Mouse (Mus musculus) midbrain, embryonic 15.5 days (tissue): ENCODE data around the gene Olfr1340. TPM values are rescaled to one million over a fixed set of nuclear protein-coding genes. Genes with fewer than 3 reads are reported as not detected.

Experiments used
- ATAC-seq: fragments of 200-750 bp; cut with Nextera tagmentation; replicated peaks from 2 replicates; pipeline ENCODE4 v1.8.0; 2017; ENCODE audit warnings: moderate TSS enrichment
- H3K27ac ChIP-seq: fragments of 300-500 bp; sonication (generic); 2 replicates; pipeline ENCODE4 v1.5.1; 2015; ENCODE audit warnings: mild to moderate bottlenecking, inconsistent platforms
- H3K27me3 ChIP-seq: fragments of 300-500 bp; sonication (generic); replicated peaks from 2 replicates; pipeline ENCODE4 v1.6.1; 2015; ENCODE audit warnings: inconsistent platforms
- H3K36me3 ChIP-seq: fragments of 300-500 bp; sonication (generic); replicated peaks from 2 replicates; pipeline ENCODE4 v1.6.1; 2015; ENCODE audit warnings: inconsistent platforms
- H3K4me1 ChIP-seq: fragments of 300-500 bp; sonication (generic); 2 replicates; pipeline ENCODE4 v1.6.1; 2015; ENCODE audit warnings: inconsistent platforms
- H3K4me2 ChIP-seq: fragments of 300-500 bp; sonication (generic); 2 replicates; pipeline ENCODE4 v1.6.1; 2015; ENCODE audit warnings: inconsistent platforms, mild to moderate bottlenecking, moderate library complexity
- H3K4me3 ChIP-seq: fragments of 300-500 bp; sonication (generic); 2 replicates; pipeline ENCODE4 v1.5.1; 2015; ENCODE audit warnings: mild to moderate bottlenecking, inconsistent platforms
- H3K9ac ChIP-seq: fragments of 300-500 bp; sonication (generic); 2 replicates; pipeline ENCODE4 v1.6.1; 2015; ENCODE audit warnings: mild to moderate bottlenecking, inconsistent platforms
- H3K9me3 ChIP-seq: fragments of 300-500 bp; sonication (generic); 2 replicates; pipeline ENCODE4 v1.6.1; 2016; ENCODE audit warnings: inconsistent platforms
- WGBS: fragments of 180-500 bp; shearing (Covaris S2); methylation state at CpG from one replicate; pipeline ENCODE4 v1.1.7; 2015; ENCODE audit warnings: mixed read lengths; 5-methylcytosine and 5-hydroxymethylcytosine counted together
- polyA plus RNA-seq: library from polyadenylated mRNA; unstranded; fragments of >200 nt; fragmentation: Nextera tagmentation; extraction: Ambion mirVana; gene quantifications from 2 replicates; pipeline ENCODE4 v1.2.1, GENCODE M21; 2015

Olfr1340 gene
- polyA plus RNA-seq, 1 experiment from 2014 or later: not detected

DNA sequence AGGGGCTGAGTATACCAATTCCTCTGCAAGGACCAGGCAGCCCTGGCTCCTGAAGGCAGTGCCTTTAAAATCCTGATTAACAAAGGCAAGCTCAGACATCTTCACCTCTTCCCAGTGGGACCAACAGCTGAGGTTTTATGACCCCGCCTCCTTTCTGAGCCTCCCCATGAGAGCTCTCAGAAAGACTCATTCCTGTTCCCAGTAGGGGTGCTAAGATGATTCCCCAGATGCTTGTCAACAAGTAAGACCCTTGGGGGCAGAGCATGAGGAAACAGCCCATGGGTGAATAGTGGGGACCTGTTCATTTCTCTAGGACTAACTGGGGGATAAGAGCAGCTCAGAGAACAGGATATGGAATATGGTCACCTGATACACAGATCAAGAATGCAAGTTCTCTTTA is 38.7 kb downstream of the Olfr1340 start, which contains the start of gene Olfr1338:
TSS of gene Olfr1338 (minus strand) at position 101 of the 400 bp plus-strand sequence.
- H3K27ac ChIP-seq: no peak within 1 kb of the TSS
- no peak within 1 kb of the TSS for H3K9ac ChIP-seq
- no peaks in the 10 kb centered on the region for H3K9me3 ChIP-seq
- WGBS: 95% methylated on average over 1 of the region's 1 CpGs
- H3K27me3 ChIP-seq: no peaks in the 10 kb centered on the region
- no peaks in the 10 kb centered on the region for H3K4me1 ChIP-seq
- no peak for ATAC-seq
- no peak within 1 kb of the TSS for H3K4me2 ChIP-seq
- no peak within 1 kb of the TSS for H3K4me3 ChIP-seq
- H3K36me3 ChIP-seq: no peaks in the 10 kb centered on the region

Other genes with a start within 250 kb of the Olfr1340 start
- gene Tie1, start 230.1 kb upstream of the Olfr1340 start, polyA plus RNA-seq: 16.8 and 17.1 TPM in 2 replicates
- gene 2610528J11Rik, start 193.1 kb upstream of the Olfr1340 start, polyA plus RNA-seq: 0.18 TPM in 1 of 2 replicates, not detected in the other
- gene Tmem125, start 176.1 kb upstream of the Olfr1340 start, polyA plus RNA-seq: 0.20 and 0.32 TPM in 2 replicates
- 2.1 and 2.3 TPM in 2 replicates for gene Cfap57, start 99.4 kb upstream of the Olfr1340 start, polyA plus RNA-seq
- 88.3 and 91.6 TPM in 2 replicates for gene Ebna1bp2, start 99.3 kb upstream of the Olfr1340 start, polyA plus RNA-seq
- gene Olfr62, start 61.2 kb upstream of the Olfr1340 start, polyA plus RNA-seq: not detected in 2 replicates
- not detected in 2 replicates for gene Olfr1342, start 27.4 kb upstream of the Olfr1340 start, polyA plus RNA-seq
- gene Olfr1341, start 16.6 kb upstream of the Olfr1340 start, polyA plus RNA-seq: not detected in 2 replicates
- gene Olfr1339, start 12.0 kb downstream of the Olfr1340 start, polyA plus RNA-seq: not detected in 2 replicates
- gene Olfr1338, start 38.6 kb downstream of the Olfr1340 start, polyA plus RNA-seq: not detected in 2 replicates
- gene Olfr1337, start 62.4 kb downstream of the Olfr1340 start, polyA plus RNA-seq: not detected in 2 replicates
- gene Olfr1335, start 89.8 kb downstream of the Olfr1340 start, polyA plus RNA-seq: not detected in 2 replicates
- gene Olfr1333, start 116.1 kb downstream of the Olfr1340 start, polyA plus RNA-seq: not detected in 2 replicates
- not detected in 2 replicates for gene Olfr1331, start 144.5 kb downstream of the Olfr1340 start, polyA plus RNA-seq
- gene Olfr1330, start 168.5 kb downstream of the Olfr1340 start, polyA plus RNA-seq: not detected in 2 replicates
- gene Olfr1329, start 197.3 kb downstream of the Olfr1340 start, polyA plus RNA-seq: not detected in 2 replicates
- gene Olfr1328, start 218.5 kb downstream of the Olfr1340 start, polyA plus RNA-seq: not detected in 2 replicates
- gene Lao1, start 241.4 kb downstream of the Olfr1340 start, polyA plus RNA-seq: not detected in 2 replicates